Mouse (Mus musculus) forebrain, embryonic 15.5 days (tissue): ENCODE results near the gene Aldh3b2. TPM values are rescaled to one million over a fixed set of nuclear protein-coding genes. Genes with fewer than 3 reads are reported as not detected.

Source experiments
- ATAC-seq: fragments of 200-750 bp; cut with Nextera tagmentation; replicated peaks from 2 replicates; pipeline ENCODE4 v1.8.0; 2017; ENCODE audit warnings: mild to moderate bottlenecking, moderate TSS enrichment, moderate library complexity
- H3K27ac ChIP-seq: fragments of 300-500 bp; sonication (generic); replicated peaks from 2 replicates; pipeline ENCODE4 v1.5.1; 2015; ENCODE audit warnings: mild to moderate bottlenecking, inconsistent platforms
- H3K27me3 ChIP-seq: fragments of 300-500 bp; sonication (generic); 2 replicates; pipeline ENCODE4 v1.6.1; 2015; ENCODE audit warnings: inconsistent platforms
- H3K36me3 ChIP-seq: fragments of 300-500 bp; sonication (generic); 2 replicates; pipeline ENCODE4 v1.6.1; 2015; ENCODE audit warnings: mild to moderate bottlenecking, inconsistent platforms
- H3K4me1 ChIP-seq: fragments of 300-500 bp; sonication (generic); 2 replicates; pipeline ENCODE4 v1.6.1; 2015; ENCODE audit warnings: inconsistent platforms
- H3K4me2 ChIP-seq: fragments of 300-500 bp; sonication (generic); replicated peaks from 2 replicates; pipeline ENCODE4 v1.6.1; 2015; ENCODE audit warnings: mild to moderate bottlenecking, inconsistent platforms
- H3K4me3 ChIP-seq: fragments of 300-500 bp; sonication (generic); 2 replicates; pipeline ENCODE4 v1.5.1; 2015; ENCODE audit warnings: mild to moderate bottlenecking, inconsistent platforms
- H3K9ac ChIP-seq: fragments of 300-500 bp; sonication (generic); replicated peaks from 2 replicates; pipeline ENCODE4 v1.6.1; 2015; ENCODE audit warnings: mild to moderate bottlenecking, inconsistent platforms
- H3K9me3 ChIP-seq: fragments of 300-500 bp; sonication (generic); 2 replicates; pipeline ENCODE4 v1.6.1; 2016; ENCODE audit warnings: inconsistent platforms
- WGBS: fragments of 180-500 bp; shearing (Covaris S2); methylation state at CpG from one replicate; pipeline ENCODE4 v1.1.7; 2015; ENCODE audit warnings: mixed read lengths; 5-methylcytosine and 5-hydroxymethylcytosine counted together
- polyA plus RNA-seq: library from polyadenylated mRNA; unstranded; fragments of >200 nt; fragmentation: Nextera tagmentation; extraction: Ambion mirVana; gene quantifications from 2 replicates; pipeline ENCODE4 v1.2.1, GENCODE M21; 2015

The Aldh3b2 gene
- polyA plus RNA-seq, 1 experiment from 2014 or later: 0.28 TPM

- H3K4me1 ChIP-seq: peaks cover 15% of the 10 kb centered on the region
- WGBS: 89% methylated on average over 15 of the region's 15 CpGs
These were observed 32.2 kb downstream of the Aldh3b2 start for GRCm38 (mm10) chr19:4004331-4004730.

GRCm38 (mm10) chr19:4005091-4005490 is 33.0 kb downstream of the Aldh3b2 start:
- H3K27me3 ChIP-seq: no peaks in the 10 kb centered on the region
- H3K27ac ChIP-seq: no peak overlapping the region
- peaks cover 39% of the 10 kb centered on the region for H3K36me3 ChIP-seq
- no peak for ATAC-seq
- H3K4me2 ChIP-seq: no peak overlapping the region
- no peak overlapping the region for H3K4me3 ChIP-seq
- H3K9me3 ChIP-seq: no peaks in the 10 kb centered on the region
- WGBS: 84% methylated on average over 9 of the region's 9 CpGs
- no peak overlapping the region for H3K9ac ChIP-seq
- peaks cover 8% of the 10 kb centered on the region for H3K4me1 ChIP-seq

More at GRCm38 (mm10) chr19:4004331-4004730, 32.2 kb downstream of the Aldh3b2 start:
- Histone ChIP-seq H3K4me3 (no peak overlapping the region), H3K9me3 (no peaks in the 10 kb centered on the region), H3K36me3 (peaks cover 31% of the 10 kb centered on the region), H3K27ac (no peak overlapping the region), H3K27me3 (no peaks in the 10 kb centered on the region), H3K9ac (no peak overlapping the region), H3K4me2 (no peak overlapping the region)
- ATAC-seq: no peak

- no peak overlapping the region for H3K4me2 ChIP-seq
- no peaks in the 10 kb centered on the region for H3K9me3 ChIP-seq
- H3K27me3 ChIP-seq: no peaks in the 10 kb centered on the region
- peaks cover 9% of the 10 kb centered on the region for H3K4me1 ChIP-seq
- H3K27ac ChIP-seq: no peak overlapping the region
- no peak for ATAC-seq
- WGBS: 97% methylated on average over 8 of the region's 8 CpGs
- H3K36me3 ChIP-seq: peaks cover 42% of the 10 kb centered on the region
- no peak overlapping the region for H3K9ac ChIP-seq
- no peak overlapping the region for H3K4me3 ChIP-seq
These were observed 33.8 kb downstream of the Aldh3b2 start for GRCm38 (mm10) chr19:4005971-4006370.

- H3K27me3 ChIP-seq: no peaks in the 10 kb centered on the region
- no peaks in the 10 kb centered on the region for H3K9me3 ChIP-seq
- H3K36me3 ChIP-seq: peaks cover 38% of the 10 kb centered on the region
- no peak overlapping the region for H3K27ac ChIP-seq
- peaks cover 17% of the 10 kb centered on the region for H3K4me1 ChIP-seq
- 91% methylated on average over 5 of the region's 5 CpGs for WGBS
- ATAC-seq: no peak
- H3K4me2 ChIP-seq: no peak overlapping the region
- no peak overlapping the region for H3K9ac ChIP-seq
- H3K4me3 ChIP-seq: no peak overlapping the region
These were observed 39.0 kb downstream of the Aldh3b2 start for GRCm38 (mm10) chr19:4011086-4011485.

- WGBS: under 1% methylated on average over 45 of the region's 45 CpGs
- H3K27me3 ChIP-seq: no peaks in the 10 kb centered on the region
- peak within 1 kb of the TSS; percentile 79 for H3K9ac ChIP-seq
- H3K4me1 ChIP-seq: peaks cover 17% of the 10 kb centered on the region
- peak; percentile 100 for ATAC-seq
- H3K36me3 ChIP-seq: peaks cover 24% of the 10 kb centered on the region
- H3K4me2 ChIP-seq: peak within 1 kb of the TSS; percentile 57
- peak within 1 kb of the TSS; percentile 73 for H3K27ac ChIP-seq
- peak within 1 kb of the TSS; percentile 89 for H3K4me3 ChIP-seq
- H3K9me3 ChIP-seq: no peaks in the 10 kb centered on the region
These were observed 40.4 kb downstream of the Aldh3b2 start, which contains the start of gene Ndufv1 for GRCm38 (mm10) chr19:4012432-4013022. TSS of gene Ndufv1 (minus strand) at chr19:4012806.

- Histone ChIP-seq H3K27ac (no peak overlapping the region), H3K4me2 (peak overlapping the region; percentile 37), H3K9me3 (no peaks in the 10 kb centered on the region), H3K9ac (no peak overlapping the region), H3K4me3 (peak overlapping the region; percentile 89), H3K4me1 (peaks cover 17% of the 10 kb centered on the region), H3K27me3 (no peaks in the 10 kb centered on the region), H3K36me3 (peaks cover 18% of the 10 kb centered on the region)
- ATAC-seq: peak; percentile 53; the same call in 1 of the 2 replicates
- 23% methylated on average over 9 of the region's 9 CpGs for WGBS
These were observed 40.9 kb downstream of the Aldh3b2 start for GRCm38 (mm10) chr19:4013066-4013465.

- no peak overlapping the region for H3K9ac ChIP-seq
- H3K4me3 ChIP-seq: no peak overlapping the region
- no peak for ATAC-seq
- H3K9me3 ChIP-seq: no peaks in the 10 kb centered on the region
- H3K4me1 ChIP-seq: peaks cover 17% of the 10 kb centered on the region
- H3K36me3 ChIP-seq: peaks cover 6% of the 10 kb centered on the region
- H3K27me3 ChIP-seq: no peaks in the 10 kb centered on the region
- H3K27ac ChIP-seq: no peak overlapping the region
- H3K4me2 ChIP-seq: no peak overlapping the region
These were observed 42.7 kb downstream of the Aldh3b2 start for GRCm38 (mm10) chr19:4014802-4015201.

DNA sequence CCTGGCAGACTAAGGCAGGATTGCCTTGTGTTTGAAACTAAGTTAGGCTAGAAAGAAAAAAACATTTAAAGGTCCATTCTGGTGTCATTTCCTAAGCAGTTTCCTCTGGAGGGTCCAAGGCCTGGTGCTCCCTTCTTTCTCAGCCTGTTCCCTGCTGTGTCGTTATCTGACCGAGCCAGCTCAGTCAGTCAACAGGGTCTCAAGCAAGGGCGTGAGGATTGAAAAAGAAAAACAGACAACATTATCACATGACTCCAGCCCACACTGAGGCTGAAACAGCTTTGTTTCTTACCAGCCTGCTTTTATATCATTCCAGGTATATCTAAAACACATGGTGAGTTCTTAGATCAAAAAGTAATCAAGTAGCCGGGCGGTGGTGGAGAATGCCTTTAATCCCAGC is 43.5 kb downstream of the Aldh3b2 start:
- ATAC-seq: no peak
- no peak overlapping the region for H3K27ac ChIP-seq
- H3K4me3 ChIP-seq: no peak overlapping the region
- WGBS: 67% methylated on average over 5 of the region's 5 CpGs
- peaks cover 17% of the 10 kb centered on the region for H3K4me1 ChIP-seq
- H3K4me2 ChIP-seq: no peak overlapping the region
- no peak overlapping the region for H3K9ac ChIP-seq
- no peaks in the 10 kb centered on the region for H3K9me3 ChIP-seq
- no peaks in the 10 kb centered on the region for H3K36me3 ChIP-seq
- no peaks in the 10 kb centered on the region for H3K27me3 ChIP-seq

DNA sequence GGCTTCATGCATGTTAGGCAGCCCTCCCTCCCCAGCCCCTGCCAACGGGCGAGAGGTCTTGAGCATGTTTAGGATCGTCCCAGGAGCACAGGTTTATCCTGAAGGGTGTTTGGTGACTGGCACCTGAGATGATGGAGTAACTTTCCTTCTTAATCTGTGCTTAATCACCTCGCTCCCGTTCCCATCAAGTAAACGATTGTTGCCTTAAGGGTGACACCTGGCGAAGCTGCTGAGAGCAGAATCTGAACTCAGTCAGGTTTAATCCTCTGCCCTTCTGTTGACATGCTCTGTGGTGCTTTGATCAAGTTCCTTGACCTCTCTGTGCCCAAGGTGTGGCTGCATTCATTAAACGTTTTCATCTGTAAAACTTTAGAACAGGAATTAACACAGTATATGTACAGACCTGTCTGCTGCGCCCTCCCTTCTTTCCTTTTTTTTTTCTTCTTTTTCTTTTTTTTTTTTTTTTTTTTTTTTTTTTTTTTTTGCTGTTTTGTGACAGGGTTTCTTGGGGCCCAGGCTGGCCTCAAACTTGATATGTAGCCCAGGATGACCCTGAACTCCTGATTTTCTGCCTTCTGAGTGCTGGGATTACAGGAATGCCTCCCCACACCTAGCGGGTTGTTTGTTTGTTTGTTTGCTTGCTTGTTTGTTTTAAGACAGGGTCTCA is 45.9 kb downstream of the Aldh3b2 start:
- ATAC-seq: no peak
- Histone ChIP-seq H3K27ac (no peak overlapping the region), H3K36me3 (no peaks in the 10 kb centered on the region), H3K9ac (no peak overlapping the region), H3K4me3 (no peak overlapping the region), H3K4me2 (no peak overlapping the region), H3K4me1 (0 out of 2 replicates have a peak, but pooled peaks cover under 1% of the 10 kb centered on the region), H3K9me3 (no peaks in the 10 kb centered on the region), H3K27me3 (no peaks in the 10 kb centered on the region)
- 61% methylated on average over 10 of the region's 10 CpGs for WGBS

GRCm38 (mm10) chr19:4018743-4019583 is 46.8 kb downstream of the Aldh3b2 start:
- H3K9ac ChIP-seq: no peak overlapping the region
- H3K4me3 ChIP-seq: no peak overlapping the region
- H3K4me2 ChIP-seq: no peak overlapping the region
- WGBS: 26% methylated on average over 18 of the region's 18 CpGs
- H3K27me3 ChIP-seq: no peaks in the 10 kb centered on the region
- peak; percentile 55 for ATAC-seq
- H3K36me3 ChIP-seq: no peaks in the 10 kb centered on the region
- H3K9me3 ChIP-seq: no peaks in the 10 kb centered on the region
- no peak overlapping the region for H3K27ac ChIP-seq
- no peaks in the 10 kb centered on the region for H3K4me1 ChIP-seq

GRCm38 (mm10) chr19:4023185-4023584 is 51.1 kb downstream of the Aldh3b2 start:
- no peaks in the 10 kb centered on the region for H3K36me3 ChIP-seq
- H3K4me3 ChIP-seq: no peak overlapping the region
- H3K9me3 ChIP-seq: no peaks in the 10 kb centered on the region
- H3K27me3 ChIP-seq: no peaks in the 10 kb centered on the region
- H3K4me1 ChIP-seq: no peaks in the 10 kb centered on the region
- H3K4me2 ChIP-seq: no peak overlapping the region
- H3K9ac ChIP-seq: no peak overlapping the region
- no peak for ATAC-seq
- no peak overlapping the region for H3K27ac ChIP-seq
- 78% methylated on average over 7 of the region's 7 CpGs for WGBS

DNA sequence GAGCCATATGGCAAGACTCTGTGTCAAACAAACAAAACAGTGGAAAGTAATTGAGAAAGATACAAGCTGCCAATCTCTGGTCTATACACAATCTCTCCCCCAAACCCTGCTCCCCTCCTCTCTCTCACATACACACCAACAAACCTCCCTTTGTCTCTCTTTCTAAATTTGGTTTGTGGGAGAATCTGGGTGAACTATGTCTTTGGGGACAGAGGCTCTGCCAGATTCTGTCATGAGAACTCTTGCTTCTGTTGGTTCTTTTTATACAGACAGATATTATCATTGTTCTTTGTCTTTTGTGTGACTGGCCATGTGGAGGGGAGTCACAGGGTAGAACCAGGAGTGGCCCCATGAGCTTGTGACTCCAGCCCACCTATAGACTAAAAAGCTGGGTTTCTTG is 55.4 kb downstream of the Aldh3b2 start:
- Histone ChIP-seq H3K4me1 (no peaks in the 10 kb centered on the region), H3K4me3 (no peak overlapping the region), H3K9ac (no peak overlapping the region), H3K36me3 (no peaks in the 10 kb centered on the region), H3K27me3 (no peaks in the 10 kb centered on the region), H3K27ac (no peak overlapping the region), H3K9me3 (no peaks in the 10 kb centered on the region), H3K4me2 (no peak overlapping the region)
- no peak for ATAC-seq
